Mouse (Mus musculus): ENCODE data around the gene Apba2. TPM values are rescaled to one million over a fixed set of nuclear protein-coding genes. Genes with fewer than 3 reads are reported as not detected.

Apba2 gene
- polyA plus RNA-seq, 1 experiment from 2014 or later, result not detected

DNA sequence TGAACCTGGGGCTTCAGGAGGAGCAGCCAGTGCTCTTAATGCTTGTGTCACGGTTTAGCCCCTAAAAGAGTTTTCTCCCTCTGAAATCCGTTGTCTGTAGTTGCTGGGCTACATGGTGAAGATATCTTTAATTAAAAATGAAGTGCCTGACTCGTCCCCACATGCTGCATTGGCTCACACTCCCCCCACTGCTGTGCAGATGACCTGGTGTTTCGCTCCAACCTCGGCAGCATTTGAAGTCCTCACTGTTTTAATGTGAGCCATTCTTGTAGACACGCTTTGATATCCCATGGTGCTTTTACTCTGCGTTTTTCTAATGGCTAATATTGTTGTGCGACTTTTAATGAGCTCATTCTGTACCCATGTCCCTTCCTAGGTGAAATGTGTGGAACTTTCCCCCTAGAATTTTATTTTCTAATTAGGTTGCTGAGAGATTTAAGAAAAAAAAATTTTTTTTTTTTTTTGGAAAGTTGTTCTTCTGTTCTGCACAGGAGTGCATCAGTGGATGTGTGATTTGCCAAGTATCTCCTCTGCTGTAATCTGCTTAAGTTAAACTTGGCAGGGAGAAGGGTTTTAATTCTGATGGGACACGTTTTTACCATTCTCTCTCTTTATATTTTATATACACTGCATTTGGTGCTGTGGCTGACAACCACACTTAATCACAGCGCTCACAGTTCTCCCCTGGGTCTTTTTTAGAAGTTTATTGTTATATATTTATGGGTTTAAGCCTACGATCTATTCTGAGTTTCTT, 87.3 kb downstream of the Apba2 start:
- Histone ChIP-seq H3K4me3 (ENCODE audit: inconsistent target) (no peak overlapping the region), H3K79me2 (ENCODE audit: inconsistent target) (no peaks in the 10 kb centered on the region), H3K36me3 (ENCODE audit: inconsistent target) (no peaks in the 10 kb centered on the region), H3K27ac (no peak overlapping the region)
- 75% methylated on average over 11 of the region's 11 CpGs for WGBS (ENCODE audit: missing documents)

DNA sequence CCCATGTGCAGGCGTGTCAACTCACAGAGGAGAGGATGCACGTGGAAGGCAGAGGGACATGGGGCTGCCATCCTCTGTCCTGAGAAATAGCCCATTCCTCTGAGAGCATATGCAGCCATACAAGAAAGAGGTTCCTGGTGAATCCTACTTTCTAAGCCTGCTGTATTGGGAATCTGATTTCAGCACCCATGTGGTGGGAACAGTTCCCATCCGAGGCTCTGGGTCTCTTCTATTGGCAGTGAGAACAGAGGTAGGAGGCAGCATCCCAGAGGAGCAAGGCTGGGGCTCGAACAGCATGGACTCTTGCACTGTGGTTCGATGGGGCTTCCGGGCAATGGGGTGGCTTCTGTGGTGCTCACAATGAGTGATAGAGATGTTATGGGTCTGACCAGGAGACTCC, 93.8 kb downstream of the Apba2 start:
- H3K4me3 ChIP-seq (ENCODE audit: inconsistent target), result no peak overlapping the region
- WGBS (ENCODE audit: missing documents), result 58% methylated on average over 6 of the region's 6 CpGs
- H3K79me2 ChIP-seq (ENCODE audit: inconsistent target), result no peaks in the 10 kb centered on the region
- no peaks in the 10 kb centered on the region for H3K36me3 ChIP-seq (ENCODE audit: inconsistent target)
- no peak overlapping the region for H3K27ac ChIP-seq

DNA sequence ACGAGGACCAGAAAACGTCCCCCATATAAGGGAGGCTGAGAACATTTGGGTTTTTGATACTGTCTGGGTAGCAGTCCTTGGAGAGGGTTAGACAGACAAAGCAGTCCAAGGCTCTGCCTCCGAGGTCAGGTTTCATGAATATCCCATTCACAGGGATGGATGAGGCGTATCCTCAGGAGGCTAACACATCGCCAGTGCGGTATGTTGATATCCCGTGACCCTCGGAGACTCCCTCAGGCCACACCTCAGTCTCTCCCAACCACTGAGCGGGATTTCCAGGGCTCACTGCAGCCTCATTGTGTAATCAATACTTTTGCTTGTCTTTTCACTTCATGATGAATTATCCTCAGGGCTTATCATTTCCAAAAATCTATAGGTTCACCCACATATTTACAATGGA, 95.1 kb downstream of the Apba2 start:
- Histone ChIP-seq H3K27ac (no peak overlapping the region), H3K36me3 (ENCODE audit: inconsistent target) (no peaks in the 10 kb centered on the region)
- WGBS (ENCODE audit: missing documents), result 93% methylated on average over 9 of the region's 9 CpGs

DNA sequence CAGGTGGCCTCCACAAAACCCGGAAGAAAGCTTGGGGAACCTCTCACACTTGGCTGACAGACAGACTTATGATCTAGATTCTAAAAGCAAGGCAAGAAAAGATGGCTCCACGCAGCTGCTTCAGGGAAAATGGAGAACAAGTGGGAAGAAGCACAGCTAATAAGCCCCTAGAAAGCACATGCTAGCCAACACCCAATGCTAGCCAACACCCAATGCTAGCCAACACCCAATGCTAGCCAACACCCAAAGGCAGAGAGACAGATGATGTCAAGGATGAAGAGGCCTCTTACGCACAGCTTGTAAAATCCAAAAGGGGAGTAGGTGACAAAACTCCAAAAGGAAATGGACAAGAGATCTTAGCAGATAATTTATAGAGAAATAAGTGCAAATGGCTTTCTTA, 108.4 kb downstream of the Apba2 start:
- WGBS (ENCODE audit: missing documents), result 92% methylated on average over 3 of the region's 3 CpGs

More for the DNA sequence above, 95.1 kb downstream of the Apba2 start:
- Histone ChIP-seq H3K4me3 (ENCODE audit: inconsistent target) (no peak overlapping the region), H3K79me2 (ENCODE audit: inconsistent target) (no peaks in the 10 kb centered on the region)

DNA sequence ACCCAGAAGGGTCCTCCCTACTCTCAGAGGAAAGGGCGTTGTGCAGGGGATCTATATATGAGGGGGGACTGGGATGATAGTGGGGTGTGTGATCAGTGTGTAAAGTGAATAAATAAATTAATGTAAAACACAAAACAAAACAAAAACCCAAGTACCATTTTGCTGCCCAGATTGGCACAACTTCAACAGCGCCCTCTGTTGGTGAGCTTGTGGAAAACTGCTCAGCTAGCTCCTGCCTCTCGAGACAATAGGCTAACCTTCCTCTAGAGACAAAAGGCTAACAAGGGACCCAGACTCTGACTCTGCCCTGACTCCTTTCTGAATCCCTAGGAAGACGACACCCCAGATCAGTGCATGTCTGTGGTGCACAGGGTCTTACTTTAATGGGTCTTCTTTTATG, 109.4 kb downstream of the Apba2 start:
- Histone ChIP-seq H3K27ac (no peak overlapping the region), H3K36me3 (ENCODE audit: inconsistent target) (no peaks in the 10 kb centered on the region), H3K4me3 (ENCODE audit: inconsistent target) (no peak overlapping the region), H3K79me2 (ENCODE audit: inconsistent target) (no peaks in the 10 kb centered on the region)
- 71% methylated on average over 3 of the region's 4 CpGs for WGBS (ENCODE audit: missing documents)

More for the DNA sequence above, 108.4 kb downstream of the Apba2 start:
- Histone ChIP-seq H3K4me3 (ENCODE audit: inconsistent target) (no peak overlapping the region), H3K27ac (no peak overlapping the region), H3K36me3 (ENCODE audit: inconsistent target) (no peaks in the 10 kb centered on the region), H3K79me2 (ENCODE audit: inconsistent target) (no peaks in the 10 kb centered on the region)

DNA sequence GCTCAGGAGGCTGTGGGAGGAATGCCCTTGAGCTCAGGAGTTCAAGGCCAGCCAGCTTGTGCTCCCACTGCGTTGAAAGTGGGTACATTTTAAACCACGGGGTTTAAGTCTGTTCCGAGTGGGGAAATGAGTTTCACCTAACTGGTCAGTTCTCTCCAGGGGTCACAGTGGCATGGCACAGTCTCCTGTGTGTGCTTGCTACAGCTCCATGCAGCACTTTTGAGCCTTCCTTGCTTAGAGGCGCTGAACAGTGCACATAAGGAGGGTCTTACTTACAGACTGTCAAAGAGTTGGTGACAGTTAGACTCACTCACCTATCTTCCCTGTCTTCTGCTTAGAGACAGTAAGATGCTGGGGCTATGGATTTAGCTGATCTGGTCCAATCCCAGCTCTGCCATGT, 117.8 kb downstream of the Apba2 start:
- no peak overlapping the region for H3K27ac ChIP-seq
- 83% methylated on average over 4 of the region's 4 CpGs for WGBS (ENCODE audit: missing documents)
- H3K79me2 ChIP-seq (ENCODE audit: inconsistent target), result no peaks in the 10 kb centered on the region
- H3K36me3 ChIP-seq (ENCODE audit: inconsistent target), result no peaks in the 10 kb centered on the region
- H3K4me3 ChIP-seq (ENCODE audit: inconsistent target), result no peak overlapping the region

DNA sequence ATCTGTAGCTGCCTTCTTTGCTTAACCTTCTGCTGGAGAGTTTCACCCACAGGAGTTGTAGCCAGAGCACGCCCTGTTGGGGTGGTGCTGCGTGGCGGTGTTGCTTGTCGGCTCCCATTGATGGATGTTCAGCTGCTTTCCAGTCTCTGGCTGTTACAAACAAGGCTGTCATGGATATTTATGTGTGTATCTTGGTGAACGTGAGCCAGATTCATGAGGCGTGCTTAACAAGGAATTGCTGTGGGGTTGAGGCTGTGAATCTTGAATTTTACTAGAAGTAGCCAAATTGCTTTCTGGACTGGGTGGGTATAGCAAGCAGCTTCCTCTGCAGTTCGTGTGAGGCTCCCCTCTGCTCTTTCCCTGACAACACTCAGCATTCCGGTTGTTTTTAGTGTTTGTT, 125.0 kb downstream of the Apba2 start:
- WGBS (ENCODE audit: missing documents), result 81% methylated on average over 8 of the region's 8 CpGs
- H3K36me3 ChIP-seq (ENCODE audit: inconsistent target), result no peaks in the 10 kb centered on the region

DNA sequence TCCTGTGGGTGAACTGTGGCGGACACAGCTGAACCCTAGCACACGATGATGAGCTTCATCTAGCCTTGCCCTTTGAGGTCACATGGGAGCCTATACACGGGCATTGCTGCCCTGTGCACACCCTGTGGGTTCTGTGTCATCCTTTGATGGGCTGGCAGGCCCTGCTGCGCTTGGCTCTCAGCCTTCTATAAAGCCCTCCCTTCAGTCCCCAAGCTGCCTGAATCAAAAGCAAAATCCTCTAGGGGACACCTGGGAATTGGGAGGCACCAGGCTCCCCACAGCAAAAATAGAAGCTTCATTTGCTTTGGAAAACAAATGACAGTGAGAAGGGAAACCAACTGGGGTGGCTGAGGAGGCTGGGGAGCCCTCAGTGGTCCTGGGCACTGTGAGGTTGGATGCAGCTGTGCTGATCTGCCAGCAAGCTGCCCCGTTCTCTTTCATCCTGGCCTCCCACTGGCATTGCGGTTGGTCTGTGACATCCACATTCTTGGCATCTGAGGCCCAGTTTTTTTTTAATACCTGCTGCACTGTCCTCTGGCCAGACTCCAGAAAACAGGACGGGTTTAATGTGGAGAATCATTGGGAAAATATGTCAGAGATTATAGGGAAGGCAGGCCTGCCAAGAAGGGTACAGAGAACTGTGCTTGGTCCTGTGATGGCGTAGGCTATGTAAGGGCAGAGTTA, 126.6 kb downstream of the Apba2 start:
- no peak overlapping the region for H3K27ac ChIP-seq
- no peaks in the 10 kb centered on the region for H3K79me2 ChIP-seq (ENCODE audit: inconsistent target)
- no peaks in the 10 kb centered on the region for H3K36me3 ChIP-seq (ENCODE audit: inconsistent target)
- WGBS (ENCODE audit: missing documents), result 76% methylated on average over 8 of the region's 8 CpGs
- no peak overlapping the region for H3K4me3 ChIP-seq (ENCODE audit: inconsistent target)

More for the DNA sequence above, 125.0 kb downstream of the Apba2 start:
- Histone ChIP-seq H3K4me3 (ENCODE audit: inconsistent target) (no peak overlapping the region), H3K79me2 (ENCODE audit: inconsistent target) (no peaks in the 10 kb centered on the region), H3K27ac (no peak overlapping the region)

DNA sequence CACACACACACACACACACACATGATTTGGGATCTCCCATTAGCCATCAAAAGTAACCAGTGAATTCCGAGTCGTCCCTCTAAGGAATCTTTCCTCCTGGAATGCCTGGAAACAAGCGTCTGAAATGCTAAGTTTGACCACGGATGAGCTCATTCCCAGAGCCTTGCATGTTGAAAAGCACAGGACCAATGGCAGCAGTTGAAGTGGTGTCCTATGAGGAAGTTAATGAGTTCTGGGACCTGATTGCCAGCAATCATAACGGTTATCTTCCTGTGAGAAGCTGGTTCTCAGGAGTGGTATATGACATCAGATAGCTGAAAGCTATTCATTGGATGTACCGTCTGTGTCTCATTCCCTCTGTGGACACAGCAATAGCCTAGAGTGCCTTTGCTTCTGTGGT, 129.2 kb downstream of the Apba2 start:
- Histone ChIP-seq H3K4me3 (ENCODE audit: inconsistent target) (no peak overlapping the region), H3K27ac (no peak overlapping the region), H3K79me2 (ENCODE audit: inconsistent target) (no peaks in the 10 kb centered on the region), H3K36me3 (ENCODE audit: inconsistent target) (no peaks in the 10 kb centered on the region)
- 80% methylated on average over 6 of the region's 6 CpGs for WGBS (ENCODE audit: missing documents)

DNA sequence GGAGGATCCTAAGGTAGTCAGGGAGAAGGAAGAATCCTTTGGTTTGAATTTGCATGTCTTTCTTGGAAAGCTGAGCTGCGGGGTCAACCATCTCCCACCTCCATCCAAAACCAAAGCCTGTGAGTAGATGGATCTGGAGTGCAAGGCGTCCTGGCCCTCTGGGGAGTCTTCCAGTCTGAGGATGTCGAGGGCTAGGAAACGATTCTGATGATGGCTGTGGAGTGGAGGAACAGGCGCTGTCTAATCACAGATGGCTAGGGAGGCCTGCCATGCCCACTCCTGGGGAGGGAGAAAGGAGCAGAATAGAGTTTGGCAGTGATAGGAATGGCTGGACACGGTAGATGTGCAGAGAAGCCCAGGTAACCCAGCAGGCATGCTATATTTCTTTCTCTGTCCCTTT, 129.6 kb downstream of the Apba2 start:
- Histone ChIP-seq H3K79me2 (ENCODE audit: inconsistent target) (no peaks in the 10 kb centered on the region), H3K4me3 (ENCODE audit: inconsistent target) (no peak overlapping the region), H3K27ac (no peak overlapping the region), H3K36me3 (ENCODE audit: inconsistent target) (no peaks in the 10 kb centered on the region)
- 83% methylated on average over 6 of the region's 6 CpGs for WGBS (ENCODE audit: missing documents)

DNA sequence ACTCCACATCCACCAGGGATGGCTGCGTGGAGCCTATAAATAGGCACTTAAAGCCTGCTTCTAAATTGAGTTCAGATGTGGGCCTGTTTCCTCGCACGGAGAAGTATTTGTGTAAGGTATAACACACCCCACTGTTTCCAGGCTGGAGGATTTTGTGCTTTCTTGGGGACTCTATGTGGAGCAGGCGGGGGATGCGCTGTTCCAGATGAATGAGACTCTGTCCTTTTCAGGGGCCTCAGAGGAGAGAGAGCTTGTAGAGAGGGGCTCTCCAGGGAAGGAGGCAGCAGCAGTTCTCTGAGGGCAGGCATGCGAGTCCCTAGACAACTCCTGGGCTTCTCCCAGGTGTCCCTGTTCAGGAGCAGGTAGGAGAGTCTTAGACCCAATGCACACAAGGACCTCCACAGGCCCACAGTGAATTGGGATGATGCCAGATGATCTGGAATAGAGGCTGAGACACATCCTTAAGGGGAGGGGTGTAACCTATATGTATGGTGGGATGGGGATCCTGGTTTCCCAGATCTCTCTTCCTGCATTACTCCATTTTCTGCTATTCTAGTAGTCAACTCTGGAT, 130.4 kb downstream of the Apba2 start:
- H3K4me3 ChIP-seq (ENCODE audit: inconsistent target), result no peak overlapping the region
- H3K27ac ChIP-seq, result no peak overlapping the region
- no peaks in the 10 kb centered on the region for H3K36me3 ChIP-seq (ENCODE audit: inconsistent target)
- no peaks in the 10 kb centered on the region for H3K79me2 ChIP-seq (ENCODE audit: inconsistent target)
- 87% methylated on average over 6 of the region's 6 CpGs for WGBS (ENCODE audit: missing documents)

DNA sequence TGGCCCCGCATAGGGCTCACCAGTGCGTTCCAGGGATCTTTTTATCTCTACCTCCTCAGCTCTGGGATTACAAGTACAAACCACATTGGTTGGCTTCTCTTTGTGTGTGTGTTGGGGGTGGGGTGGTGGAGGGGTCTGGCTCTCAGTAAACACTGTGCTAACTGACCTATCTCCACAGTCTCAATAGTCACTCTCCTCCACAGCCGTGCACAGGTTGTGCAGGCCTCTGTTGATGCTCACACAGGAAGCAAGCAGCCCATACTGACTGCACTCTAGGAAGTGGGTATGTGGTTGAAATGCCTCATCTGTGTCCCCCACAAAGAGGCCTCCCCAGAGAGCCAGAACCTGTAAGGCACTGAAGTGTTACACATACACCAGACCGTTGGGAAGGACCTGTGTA, 131.7 kb downstream of the Apba2 start:
- Histone ChIP-seq H3K79me2 (ENCODE audit: inconsistent target) (no peaks in the 10 kb centered on the region), H3K4me3 (ENCODE audit: inconsistent target) (no peak overlapping the region), H3K27ac (no peak overlapping the region), H3K36me3 (ENCODE audit: inconsistent target) (no peaks in the 10 kb centered on the region)
- WGBS (ENCODE audit: missing documents), result 65% methylated on average over 4 of the region's 4 CpGs

DNA sequence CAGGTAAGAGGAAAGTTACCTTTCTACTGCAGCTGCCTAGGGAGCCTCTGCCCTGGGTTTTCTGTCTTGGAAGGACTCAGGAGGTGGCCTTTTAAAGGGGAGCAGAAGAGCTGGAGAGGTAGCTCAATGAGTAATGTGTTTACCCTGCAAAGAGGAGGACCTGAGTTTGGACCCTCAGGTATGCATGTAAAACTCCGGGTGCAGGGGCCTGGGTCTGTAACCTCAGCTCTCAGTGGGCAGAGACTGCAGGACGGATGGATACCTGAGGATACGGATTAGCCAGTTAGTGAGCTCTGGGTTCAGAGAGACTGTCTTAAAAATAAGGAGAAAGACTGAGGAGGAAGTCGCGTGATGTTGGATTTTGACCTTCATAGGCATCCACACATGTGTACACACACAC, 132.4 kb downstream of the Apba2 start:
- no peaks in the 10 kb centered on the region for H3K79me2 ChIP-seq (ENCODE audit: inconsistent target)
- 89% methylated on average over 5 of the region's 5 CpGs for WGBS (ENCODE audit: missing documents)
- H3K27ac ChIP-seq, result no peak overlapping the region
- H3K4me3 ChIP-seq (ENCODE audit: inconsistent target), result no peak overlapping the region
- H3K36me3 ChIP-seq (ENCODE audit: inconsistent target), result no peaks in the 10 kb centered on the region

DNA sequence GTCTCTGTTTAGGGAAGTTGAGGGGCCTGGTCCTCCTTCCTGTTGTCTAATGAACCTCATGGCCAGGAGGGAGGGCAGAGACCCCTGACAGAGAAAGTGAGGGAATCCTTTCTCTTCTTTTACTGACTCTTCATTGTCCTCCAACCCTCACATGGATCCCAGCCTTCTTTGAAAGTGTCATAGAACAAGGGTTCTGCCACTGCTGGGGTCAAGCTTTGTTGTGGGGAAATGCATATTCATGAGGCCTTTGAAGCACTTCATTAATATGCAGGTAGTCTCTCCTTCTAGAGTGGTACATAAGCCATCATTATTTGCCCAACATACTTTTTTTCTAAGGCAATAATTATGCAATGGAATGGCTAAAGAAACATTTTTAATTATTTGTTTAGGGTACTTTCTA, 133.0 kb downstream of the Apba2 start:
- H3K36me3 ChIP-seq (ENCODE audit: inconsistent target), result no peaks in the 10 kb centered on the region
- no peak overlapping the region for H3K4me3 ChIP-seq (ENCODE audit: inconsistent target)

DNA sequence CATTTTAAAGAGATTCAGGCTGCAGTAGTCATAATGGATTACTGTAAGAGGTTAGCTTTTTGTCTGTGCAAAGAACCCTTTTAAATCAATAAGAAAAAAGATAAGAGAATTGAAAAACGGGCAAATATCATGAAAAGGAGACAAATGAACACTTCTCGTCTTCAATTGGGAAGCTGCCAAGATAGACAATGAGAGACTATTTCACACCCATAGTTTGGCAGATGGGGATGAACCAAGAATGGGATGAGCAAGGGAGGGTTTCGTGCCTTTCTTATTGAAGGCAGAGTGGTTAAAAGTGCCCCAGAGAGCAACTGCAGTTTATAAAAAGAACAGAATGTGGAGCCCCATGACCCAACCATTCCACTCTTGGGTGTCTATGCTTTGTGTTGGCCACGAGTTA, 137.4 kb downstream of the Apba2 start:
- Histone ChIP-seq H3K79me2 (ENCODE audit: inconsistent target) (no peaks in the 10 kb centered on the region), H3K36me3 (ENCODE audit: inconsistent target) (no peaks in the 10 kb centered on the region), H3K27ac (no peak overlapping the region), H3K4me3 (ENCODE audit: inconsistent target) (no peak overlapping the region)
- 72% methylated on average over 4 of the region's 4 CpGs for WGBS (ENCODE audit: missing documents)

More for the DNA sequence above, 133.0 kb downstream of the Apba2 start:
- Histone ChIP-seq H3K27ac (no peak overlapping the region), H3K79me2 (ENCODE audit: inconsistent target) (no peaks in the 10 kb centered on the region)

Measured in macrophage (primary cell).